Mouse (Mus musculus): ENCODE measurements around the gene Rnf157. TPM values are rescaled to one million over a fixed set of nuclear protein-coding genes. Genes with fewer than 3 reads are reported as not detected.

The Rnf157 gene
- polyA plus RNA-seq, 1 experiment from 2014 or later: 37.4 TPM

- no peak overlapping the region for H3K9ac ChIP-seq (replicated peaks; ENCODE audit: low read depth, low read length)
- H3K9me3 ChIP-seq (ENCODE audit: control insufficient read depth, low read length): no peaks in the 10 kb centered on the region
- no peak overlapping the region for H3K4me3 ChIP-seq (replicated peaks; ENCODE audit: low read length)
- no peaks in the 10 kb centered on the region for H3K27me3 ChIP-seq (replicated peaks; ENCODE audit: control insufficient read depth, insufficient read depth, low read length)
- H3K4me2 ChIP-seq (ENCODE audit: low read length): no peak overlapping the region
- H3K36me3 ChIP-seq (ENCODE audit: control insufficient read depth, insufficient read depth): no peaks in the 10 kb centered on the region
- 78% methylated on average over 7 of the region's 7 CpGs for WGBS
- H3K27ac ChIP-seq (ENCODE audit: low read length): no peak overlapping the region
- no peak for ATAC-seq
- peaks cover 23% of the 10 kb centered on the region for H3K4me1 ChIP-seq (replicated peaks; ENCODE audit: control insufficient read depth, insufficient read depth, low read length)
Observed at GRCm38 (mm10) chr11:116326963-116327603, 85.7 kb downstream of the Rnf157 start.

GRCm38 (mm10) chr11:116318719-116319659 is 93.8 kb downstream of the Rnf157 start:
- Histone ChIP-seq H3K4me2 (ENCODE audit: low read length) (peak overlapping the region; percentile 88), H3K27me3 (replicated peaks; ENCODE audit: control insufficient read depth, insufficient read depth, low read length) (no peaks in the 10 kb centered on the region), H3K9me3 (ENCODE audit: control insufficient read depth, low read length) (no peaks in the 10 kb centered on the region), H3K27ac (ENCODE audit: low read length) (no peak overlapping the region), H3K9ac (replicated peaks; ENCODE audit: low read depth, low read length) (peak overlapping the region; percentile 59), H3K4me3 (replicated peaks; ENCODE audit: low read length) (peak overlapping the region; percentile 39), H3K36me3 (ENCODE audit: control insufficient read depth, insufficient read depth) (no peaks in the 10 kb centered on the region), H3K4me1 (replicated peaks; ENCODE audit: control insufficient read depth, insufficient read depth, low read length) (peaks cover 5% of the 10 kb centered on the region)
- peak; percentile 88 for ATAC-seq
- WGBS: 3% methylated on average over 41 of the region's 41 CpGs

- H3K27ac ChIP-seq (ENCODE audit: low read length): no peak overlapping the region
- no peak overlapping the region for H3K9ac ChIP-seq (replicated peaks; ENCODE audit: low read depth, low read length)
- H3K4me1 ChIP-seq (replicated peaks; ENCODE audit: control insufficient read depth, insufficient read depth, low read length): peaks cover 8% of the 10 kb centered on the region
- ATAC-seq: no peak
- no peak overlapping the region for H3K4me3 ChIP-seq (replicated peaks; ENCODE audit: low read length)
- H3K36me3 ChIP-seq (ENCODE audit: control insufficient read depth, insufficient read depth): no peaks in the 10 kb centered on the region
- H3K27me3 ChIP-seq (replicated peaks; ENCODE audit: control insufficient read depth, insufficient read depth, low read length): no peaks in the 10 kb centered on the region
- H3K4me2 ChIP-seq (ENCODE audit: low read length): no peak overlapping the region
- WGBS: 65% methylated on average over 8 of the region's 8 CpGs
- no peaks in the 10 kb centered on the region for H3K9me3 ChIP-seq (ENCODE audit: control insufficient read depth, low read length)
Observed at GRCm38 (mm10) chr11:116312359-116312758, 100.5 kb downstream of the Rnf157 start.

GRCm38 (mm10) chr11:116311169-116311568 is 101.7 kb downstream of the Rnf157 start:
- no peak for ATAC-seq
- no peaks in the 10 kb centered on the region for H3K27me3 ChIP-seq (replicated peaks; ENCODE audit: control insufficient read depth, insufficient read depth, low read length)
- H3K27ac ChIP-seq (ENCODE audit: low read length): no peak overlapping the region
- H3K4me2 ChIP-seq (ENCODE audit: low read length): no peak overlapping the region
- no peak overlapping the region for H3K4me3 ChIP-seq (replicated peaks; ENCODE audit: low read length)
- no peak overlapping the region for H3K9ac ChIP-seq (replicated peaks; ENCODE audit: low read depth, low read length)
- H3K9me3 ChIP-seq (ENCODE audit: control insufficient read depth, low read length): no peaks in the 10 kb centered on the region
- WGBS: 31% methylated on average over 8 of the region's 8 CpGs
- H3K4me1 ChIP-seq (replicated peaks; ENCODE audit: control insufficient read depth, insufficient read depth, low read length): peaks cover 11% of the 10 kb centered on the region
- no peaks in the 10 kb centered on the region for H3K36me3 ChIP-seq (ENCODE audit: control insufficient read depth, insufficient read depth)

GRCm38 (mm10) chr11:116309601-116310000 is 103.2 kb downstream of the Rnf157 start:
- H3K27me3 ChIP-seq (replicated peaks; ENCODE audit: control insufficient read depth, insufficient read depth, low read length): no peaks in the 10 kb centered on the region
- H3K4me1 ChIP-seq (replicated peaks; ENCODE audit: control insufficient read depth, insufficient read depth, low read length): peaks cover 17% of the 10 kb centered on the region
- 59% methylated on average over 3 of the region's 3 CpGs for WGBS
- peaks cover 4% of the 10 kb centered on the region for H3K36me3 ChIP-seq (ENCODE audit: control insufficient read depth, insufficient read depth)
- H3K9me3 ChIP-seq (ENCODE audit: control insufficient read depth, low read length): 0 out of 2 replicates have a peak, but pooled peaks cover 2% of the 10 kb centered on the region
- no peak overlapping the region for H3K4me2 ChIP-seq (ENCODE audit: low read length)
- no peak overlapping the region for H3K9ac ChIP-seq (replicated peaks; ENCODE audit: low read depth, low read length)
- no peak for ATAC-seq
- no peak overlapping the region for H3K27ac ChIP-seq (ENCODE audit: low read length)
- H3K4me3 ChIP-seq (replicated peaks; ENCODE audit: low read length): no peak overlapping the region

- peaks cover 17% of the 10 kb centered on the region for H3K4me1 ChIP-seq (replicated peaks; ENCODE audit: control insufficient read depth, insufficient read depth, low read length)
- H3K36me3 ChIP-seq (ENCODE audit: control insufficient read depth, insufficient read depth): peaks cover 19% of the 10 kb centered on the region
- no peak overlapping the region for H3K4me2 ChIP-seq (ENCODE audit: low read length)
- ATAC-seq: no peak
- no peaks in the 10 kb centered on the region for H3K27me3 ChIP-seq (replicated peaks; ENCODE audit: control insufficient read depth, insufficient read depth, low read length)
- 0 out of 2 replicates have a peak, but pooled peaks cover 2% of the 10 kb centered on the region for H3K9me3 ChIP-seq (ENCODE audit: control insufficient read depth, low read length)
- no peak overlapping the region for H3K4me3 ChIP-seq (replicated peaks; ENCODE audit: low read length)
- H3K27ac ChIP-seq (ENCODE audit: low read length): no peak overlapping the region
- H3K9ac ChIP-seq (replicated peaks; ENCODE audit: low read depth, low read length): no peak overlapping the region
- WGBS: 92% methylated on average over 12 of the region's 12 CpGs
Observed at GRCm38 (mm10) chr11:116307762-116308531, 104.9 kb downstream of the Rnf157 start.

GRCm38 (mm10) chr11:116307019-116307725 is 105.7 kb downstream of the Rnf157 start, which contains the start of gene Exoc7:
Gene Exoc7, minus strand, starts transcription at chr11:116307233.
- peak; percentile 10; the same call in 1 of the 2 replicates for ATAC-seq
- 86% methylated on average over 10 of the region's 10 CpGs for WGBS
- peaks cover 17% of the 10 kb centered on the region for H3K4me1 ChIP-seq (replicated peaks; ENCODE audit: control insufficient read depth, insufficient read depth, low read length)
- peak within 1 kb of the TSS; percentile 81 for H3K9ac ChIP-seq (replicated peaks; ENCODE audit: low read depth, low read length)
- H3K36me3 ChIP-seq (ENCODE audit: control insufficient read depth, insufficient read depth): peaks cover 21% of the 10 kb centered on the region
- H3K4me3 ChIP-seq (replicated peaks; ENCODE audit: low read length): peak within 1 kb of the TSS; percentile 80
- 0 out of 2 replicates have a peak, but pooled peaks cover 2% of the 10 kb centered on the region for H3K9me3 ChIP-seq (ENCODE audit: control insufficient read depth, low read length)
- H3K27me3 ChIP-seq (replicated peaks; ENCODE audit: control insufficient read depth, insufficient read depth, low read length): no peaks in the 10 kb centered on the region
- peak within 1 kb of the TSS; percentile 42 for H3K27ac ChIP-seq (ENCODE audit: low read length)
- peak within 1 kb of the TSS; percentile 84 for H3K4me2 ChIP-seq (ENCODE audit: low read length)

- Histone ChIP-seq H3K9me3 (ENCODE audit: control insufficient read depth, low read length) (0 out of 2 replicates have a peak, but pooled peaks cover 2% of the 10 kb centered on the region), H3K4me3 (replicated peaks; ENCODE audit: low read length) (peak overlapping the region; percentile 80), H3K27ac (ENCODE audit: low read length) (peak overlapping the region; percentile 42), H3K27me3 (replicated peaks; ENCODE audit: control insufficient read depth, insufficient read depth, low read length) (no peaks in the 10 kb centered on the region), H3K36me3 (ENCODE audit: control insufficient read depth, insufficient read depth) (peaks cover 28% of the 10 kb centered on the region), H3K9ac (replicated peaks; ENCODE audit: low read depth, low read length) (peak overlapping the region; percentile 81), H3K4me1 (replicated peaks; ENCODE audit: control insufficient read depth, insufficient read depth, low read length) (peaks cover 13% of the 10 kb centered on the region), H3K4me2 (ENCODE audit: low read length) (peak overlapping the region; percentile 84)
- 2% methylated on average over 52 of the region's 53 CpGs for WGBS
- peak; percentile 96 for ATAC-seq
Observed at GRCm38 (mm10) chr11:116306126-116306982, 106.5 kb downstream of the Rnf157 start.

All from forebrain, embryonic 16.5 days (tissue).